Mouse (Mus musculus) kidney, embryonic 15.5 days (tissue): ENCODE data around the gene Tmem63a. TPM values are rescaled to one million over a fixed set of nuclear protein-coding genes. Genes with fewer than 3 reads are reported as not detected.
"Not testable (repeated sequence)": the region's sequence is repeated elsewhere in the genome, so short reads cannot be mapped to it uniquely, and the experiment has no call there.

ENCODE experiments used
- ATAC-seq: fragments of 200-750 bp; cut with Nextera tagmentation; replicated peaks from 2 replicates; pipeline ENCODE4 v1.8.0; 2017; ENCODE audit warnings: moderate TSS enrichment; ENCODE audit not compliant: low FRiP score
- H3K27ac ChIP-seq: fragments of 300-500 bp; sonication (generic); 2 replicates; pipeline ENCODE4 v1.5.1; 2015; ENCODE audit warnings: mild to moderate bottlenecking, inconsistent platforms
- H3K27me3 ChIP-seq: fragments of 300-500 bp; sonication (generic); 2 replicates; pipeline ENCODE4 v1.6.1; 2015; ENCODE audit warnings: inconsistent platforms
- H3K36me3 ChIP-seq: fragments of 300-500 bp; sonication (generic); 2 replicates; pipeline ENCODE4 v1.6.1; 2015; ENCODE audit warnings: inconsistent platforms
- H3K4me1 ChIP-seq: fragments of 300-500 bp; sonication (generic); 2 replicates; pipeline ENCODE4 v1.6.1; 2015; ENCODE audit warnings: inconsistent platforms
- H3K4me2 ChIP-seq: fragments of 300-500 bp; sonication (generic); 2 replicates; pipeline ENCODE4 v1.6.1; 2015; ENCODE audit warnings: moderate library complexity, mild to moderate bottlenecking, inconsistent platforms
- H3K4me3 ChIP-seq: fragments of 300-500 bp; sonication (generic); replicated peaks from 2 replicates; pipeline ENCODE4 v1.5.1; 2015; ENCODE audit warnings: mild to moderate bottlenecking, inconsistent platforms
- H3K9ac ChIP-seq: fragments of 300-500 bp; sonication (generic); 2 replicates; pipeline ENCODE4 v1.6.1; 2015; ENCODE audit warnings: mild to moderate bottlenecking, inconsistent platforms
- H3K9me3 ChIP-seq: fragments of 300-500 bp; sonication (generic); replicated peaks from 2 replicates; pipeline ENCODE4 v1.6.1; 2016; ENCODE audit warnings: inconsistent platforms
- WGBS: fragments of 180-500 bp; shearing (Covaris S2); methylation state at CpG from one replicate; pipeline ENCODE4 v1.1.7; 2015; ENCODE audit warnings: mixed read lengths; 5-methylcytosine and 5-hydroxymethylcytosine counted together
- polyA plus RNA-seq: library from polyadenylated mRNA; unstranded; fragments of >200 nt; fragmentation: Nextera tagmentation; extraction: Ambion mirVana; gene quantifications from 2 replicates; pipeline ENCODE4 v1.2.1, GENCODE M21; 2015

Tmem63a gene
- polyA plus RNA-seq, 1 experiment from 2014 or later, result 12.5 TPM

DNA sequence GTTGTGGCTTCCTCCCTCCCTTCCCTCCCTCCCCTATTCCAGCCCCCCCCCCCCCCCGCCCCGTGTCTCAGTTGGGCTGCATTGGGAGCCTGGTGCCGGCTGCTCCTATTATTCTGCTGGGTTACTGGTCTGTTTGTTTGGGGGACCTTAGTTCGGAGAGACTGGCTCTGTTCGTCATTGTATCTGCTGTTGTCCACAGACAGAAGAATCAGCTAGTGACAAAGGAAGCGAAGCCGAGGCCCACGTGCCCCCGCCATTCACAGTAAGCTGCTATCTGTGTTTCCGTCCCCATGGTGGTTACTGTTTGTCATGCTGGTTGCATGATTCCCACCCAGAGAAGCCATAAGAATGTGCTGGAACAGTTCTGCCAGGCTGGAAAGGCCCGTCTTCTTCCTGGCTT is 30.8 kb downstream of the Tmem63a start:
- no peak overlapping the region for H3K4me3 ChIP-seq
- H3K4me2 ChIP-seq, result no peak overlapping the region
- no peaks in the 10 kb centered on the region for H3K4me1 ChIP-seq
- 86% methylated on average over 10 of the region's 11 CpGs for WGBS
- no peak overlapping the region for H3K27ac ChIP-seq
- no peaks in the 10 kb centered on the region for H3K9me3 ChIP-seq
- ATAC-seq, result no peak
- 0 out of 2 replicates have a peak, but pooled peaks cover 4% of the 10 kb centered on the region for H3K36me3 ChIP-seq
- no peaks in the 10 kb centered on the region for H3K27me3 ChIP-seq
- H3K9ac ChIP-seq, result no peak overlapping the region

- Histone ChIP-seq H3K9ac (no peak overlapping the region), H3K4me1 (no peaks in the 10 kb centered on the region), H3K9me3 (no peaks in the 10 kb centered on the region), H3K4me2 (no peak overlapping the region), H3K4me3 (no peak overlapping the region), H3K27me3 (no peaks in the 10 kb centered on the region), H3K36me3 (no peaks in the 10 kb centered on the region), H3K27ac (no peak overlapping the region)
- WGBS, result 55% methylated on average over 14 of the region's 14 CpGs
- ATAC-seq, result peak; percentile 59; the same call in 1 of the 2 replicates
Measured at GRCm38 (mm10) chr1:180974126-180974746, 32.1 kb downstream of the Tmem63a start.

GRCm38 (mm10) chr1:180976110-180976679 is 34.1 kb downstream of the Tmem63a start:
- no peak for ATAC-seq
- Histone ChIP-seq H3K27me3 (no peaks in the 10 kb centered on the region), H3K36me3 (no peaks in the 10 kb centered on the region), H3K9ac (no peak overlapping the region), H3K9me3 (no peaks in the 10 kb centered on the region), H3K4me3 (no peak overlapping the region), H3K4me1 (no peaks in the 10 kb centered on the region), H3K4me2 (no peak overlapping the region), H3K27ac (no peak overlapping the region)
- WGBS, result 61% methylated on average over 4 of the region's 4 CpGs

- no peaks in the 10 kb centered on the region for H3K4me1 ChIP-seq
- no peak overlapping the region for H3K27ac ChIP-seq
- no peak overlapping the region for H3K4me3 ChIP-seq
- no peak for ATAC-seq
- WGBS, result 84% methylated on average over 24 of the region's 24 CpGs
- H3K4me2 ChIP-seq, result no peak overlapping the region
- H3K9ac ChIP-seq, result no peak overlapping the region
- H3K9me3 ChIP-seq, result no peaks in the 10 kb centered on the region
- no peaks in the 10 kb centered on the region for H3K36me3 ChIP-seq
- no peaks in the 10 kb centered on the region; the same call in 1 of the 2 replicates for H3K27me3 ChIP-seq
Measured at GRCm38 (mm10) chr1:180979484-180980251, 37.5 kb downstream of the Tmem63a start.

GRCm38 (mm10) chr1:180980464-180980863 is 38.3 kb downstream of the Tmem63a start:
- no peak overlapping the region for H3K27ac ChIP-seq
- ATAC-seq, result no peak
- no peak overlapping the region for H3K4me2 ChIP-seq
- no peaks in the 10 kb centered on the region for H3K4me1 ChIP-seq
- no peak overlapping the region for H3K4me3 ChIP-seq
- H3K9ac ChIP-seq, result no peak overlapping the region
- no peaks in the 10 kb centered on the region; the same call in 1 of the 2 replicates for H3K27me3 ChIP-seq
- H3K36me3 ChIP-seq, result no peaks in the 10 kb centered on the region
- no peaks in the 10 kb centered on the region for H3K9me3 ChIP-seq
- 70% methylated on average over 2 of the region's 2 CpGs for WGBS

- H3K36me3 ChIP-seq, H3K27ac ChIP-seq, H3K4me1 ChIP-seq, H3K27me3 ChIP-seq, H3K4me2 ChIP-seq, H3K9ac ChIP-seq, H3K4me3 ChIP-seq, H3K9me3 ChIP-seq: not testable (repeated sequence)
- 86% methylated on average over 7 of the region's 7 CpGs for WGBS
- 0 out of 2 replicates have a peak, but pooled peaks have one; percentile 33 for ATAC-seq
Measured at GRCm38 (mm10) chr1:180981298-180982046, 39.3 kb downstream of the Tmem63a start.

DNA sequence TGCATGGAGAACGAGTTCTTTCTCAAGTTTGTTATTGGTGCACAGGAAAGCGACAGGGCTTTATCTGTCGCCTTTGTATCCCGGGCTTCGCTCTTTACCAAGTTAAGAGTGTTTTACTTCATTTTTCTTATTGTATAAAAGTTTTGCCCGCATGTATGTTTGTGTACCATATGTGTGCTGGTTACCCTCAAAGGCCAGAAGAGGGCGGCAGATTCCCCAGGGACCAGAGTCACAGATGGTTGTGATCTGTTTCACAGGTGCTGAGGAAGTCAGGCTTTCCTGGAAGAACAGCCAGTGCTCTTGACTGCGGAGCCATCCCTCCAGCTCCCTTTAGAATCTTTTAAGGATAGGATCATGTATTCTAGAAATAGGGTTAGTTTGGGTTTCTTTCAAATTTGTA is 44.6 kb downstream of the Tmem63a start:
- Histone ChIP-seq H3K4me3 (no peak overlapping the region), H3K27ac (no peak overlapping the region), H3K36me3 (no peaks in the 10 kb centered on the region), H3K9me3 (no peaks in the 10 kb centered on the region), H3K4me2 (no peak overlapping the region), H3K4me1 (no peaks in the 10 kb centered on the region), H3K9ac (no peak overlapping the region), H3K27me3 (no peaks in the 10 kb centered on the region; the same call in 1 of the 2 replicates)
- no peak for ATAC-seq
- 90% methylated on average over 8 of the region's 8 CpGs for WGBS

DNA sequence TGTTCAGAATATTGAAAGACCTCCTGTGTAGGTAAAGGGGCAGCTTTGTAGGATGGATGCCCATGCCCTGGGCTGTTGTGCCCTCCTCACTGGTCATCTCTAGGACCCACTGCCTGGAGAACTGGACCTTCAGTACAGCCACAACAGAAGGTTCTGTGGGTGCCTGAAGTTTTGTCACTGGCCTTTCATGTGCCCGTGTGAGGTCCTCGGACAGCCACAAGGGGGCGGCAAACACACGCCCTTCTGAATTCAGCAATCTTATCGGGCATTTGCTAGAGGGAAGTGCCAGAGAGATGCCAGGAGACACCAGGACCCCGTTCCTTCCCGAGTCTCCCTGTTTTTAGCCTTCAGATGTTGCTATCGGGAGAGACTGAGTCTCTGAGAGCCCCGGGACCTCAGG is 45.6 kb downstream of the Tmem63a start:
- Histone ChIP-seq H3K9ac (no peak overlapping the region), H3K27me3 (no peaks in the 10 kb centered on the region; the same call in 1 of the 2 replicates), H3K36me3 (no peaks in the 10 kb centered on the region), H3K4me1 (no peaks in the 10 kb centered on the region), H3K27ac (no peak overlapping the region), H3K4me2 (no peak overlapping the region), H3K4me3 (no peak overlapping the region), H3K9me3 (no peaks in the 10 kb centered on the region)
- no peak for ATAC-seq
- 4% methylated on average over 9 of the region's 9 CpGs for WGBS

- no peak for ATAC-seq
- H3K4me1 ChIP-seq, result no peaks in the 10 kb centered on the region
- 63% methylated on average over 3 of the region's 3 CpGs for WGBS
- H3K27ac ChIP-seq, result no peak overlapping the region
- H3K4me3 ChIP-seq, result no peak overlapping the region
- no peaks in the 10 kb centered on the region for H3K9me3 ChIP-seq
- H3K27me3 ChIP-seq, result no peaks in the 10 kb centered on the region
- no peak overlapping the region for H3K4me2 ChIP-seq
- no peaks in the 10 kb centered on the region for H3K36me3 ChIP-seq
- H3K9ac ChIP-seq, result no peak overlapping the region
Measured at GRCm38 (mm10) chr1:180990671-180991070, 48.5 kb downstream of the Tmem63a start.

- Histone ChIP-seq H3K4me1 (no peaks in the 10 kb centered on the region), H3K4me2 (no peak overlapping the region), H3K36me3 (no peaks in the 10 kb centered on the region), H3K27me3 (no peaks in the 10 kb centered on the region), H3K4me3 (no peak overlapping the region), H3K9ac (no peak overlapping the region), H3K9me3 (no peaks in the 10 kb centered on the region), H3K27ac (no peak overlapping the region)
- no peak for ATAC-seq
- 62% methylated on average over 3 of the region's 3 CpGs for WGBS
Measured at GRCm38 (mm10) chr1:180992142-180992541, 50.0 kb downstream of the Tmem63a start.

DNA sequence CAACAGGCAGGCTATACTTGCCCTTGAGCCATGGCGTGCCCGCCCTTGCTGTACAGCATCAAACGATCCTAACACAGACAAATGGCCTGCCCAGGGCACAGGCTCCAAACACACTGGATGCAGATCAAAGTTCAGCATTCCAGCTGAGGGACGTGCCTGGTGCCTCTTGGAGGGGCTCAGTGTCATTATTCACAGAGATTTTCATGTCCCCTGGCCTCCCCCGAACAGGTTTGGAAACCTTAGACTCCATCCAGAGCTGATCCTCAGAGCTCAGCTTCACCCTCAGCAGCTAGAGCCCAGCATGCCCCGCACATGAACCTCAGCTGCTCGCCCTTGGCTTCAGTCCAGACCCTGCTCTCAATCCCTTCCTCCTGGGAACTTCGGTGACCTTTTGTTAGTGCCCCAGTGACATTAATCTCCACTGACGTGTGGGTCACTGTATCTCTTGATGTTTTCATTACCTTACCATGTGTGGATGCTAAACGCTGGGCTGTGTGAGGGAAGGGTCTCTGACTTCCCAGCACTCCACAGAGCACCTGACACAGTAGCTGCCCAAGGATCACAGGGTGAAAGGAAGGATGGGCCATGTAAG is 58.5 kb downstream of the Tmem63a start:
- Histone ChIP-seq H3K4me3 (no peak overlapping the region), H3K9me3 (no peaks in the 10 kb centered on the region), H3K27me3 (no peaks in the 10 kb centered on the region), H3K36me3 (no peaks in the 10 kb centered on the region), H3K4me1 (peaks cover 22% of the 10 kb centered on the region), H3K9ac (no peak overlapping the region), H3K4me2 (no peak overlapping the region), H3K27ac (peak overlapping the region; percentile 46)
- 7% methylated on average over 10 of the region's 10 CpGs for WGBS
- peak; percentile 87 for ATAC-seq
